Comparison of ENCODE assay signal across 8 mouse cellular contexts in genomic region chr12:86079202-86079667, GRCm38 (mm10). TPM values are rescaled to one million over a fixed set of nuclear protein-coding genes. Genes with fewer than 3 reads are reported as not detected.
DNase-seq lines count a peak whose midpoint lies in the region; ATAC-seq and TF ChIP-seq lines count a peak whose summit lies in the region.

No protein-coding gene starts in this region.

- peak; percentile 95 for DNase-seq in kidney, postnatal 0 days (ENCODE audit: low spot score)
- peak; percentile 84 for DNase-seq in liver, embryonic 11.5 days (ENCODE audit: low spot score)
- DNase-seq in spleen, postnatal 4 days (ENCODE audit: low spot score in 2 of 2) = peak; percentile 78 to 88

- no peak for TF ChIP-seq POLR2A in bone marrow macrophage, adult 2 months (IDR thresholded peaks at IDR 0.05; ENCODE audit: borderline replicate concordance, low read depth, low read length)
- TF ChIP-seq POLR2A in embryonic fibroblast, embryonic 13.5 days (IDR thresholded peaks at IDR 0.05; ENCODE audit: low read depth, low read length) = peak; percentile 32; the same call in 1 of the 2 replicates
- TF ChIP-seq POLR2A in myocyte (IDR thresholded peaks at IDR 0.05; ENCODE audit: insufficient read length, low read depth) = no peak

- peak; percentile 95 for TF ChIP-seq CTCF in C2C12 (IDR thresholded peaks at IDR 0.05; ENCODE audit: control insufficient read depth, insufficient read depth, insufficient read length)
- TF ChIP-seq CTCF in bone marrow macrophage, adult 2 months (IDR thresholded peaks at IDR 0.05; ENCODE audit: low read depth, low read length) = peak; percentile 33; the same call in 1 of the 2 replicates
- TF ChIP-seq CTCF in embryonic fibroblast, embryonic 13.5 days (IDR thresholded peaks at IDR 0.05; ENCODE audit: borderline replicate concordance, insufficient read depth, low read length) = peak; percentile 89
- TF ChIP-seq CTCF in kidney, postnatal 0 days (IDR thresholded peaks at IDR 0.05; ENCODE audit: low read depth) = peak; percentile 97

- H3K4me3 ChIP-seq in C2C12 (ENCODE audit: insufficient read depth, poor library complexity, severe bottlenecking) (peak overlapping the region; percentile 42), myocyte (peak overlapping the region; percentile 78)
- peak overlapping the region; percentile 70 for H3K4me3 ChIP-seq in bone marrow macrophage, adult 2 months (ENCODE audit: insufficient read depth, low read length)
- peak overlapping the region; percentile 50 for H3K4me3 ChIP-seq in embryonic fibroblast, embryonic 13.5 days (ENCODE audit: insufficient read depth, low read length)
- peak overlapping the region; percentile 69 for H3K4me3 ChIP-seq in heart, embryonic 13.5 days
- H3K4me3 ChIP-seq in kidney, postnatal 0 days (replicated peaks; ENCODE audit: low read depth, low read length) = peak overlapping the region; percentile 52
- H3K4me3 ChIP-seq in liver, embryonic 11.5 days (ENCODE audit: low read depth, low read length) = peak overlapping the region; percentile 59

- H3K4me2 ChIP-seq in heart, embryonic 13.5 days = peak overlapping the region; percentile 84
- peak overlapping the region; percentile 84 for H3K4me2 ChIP-seq in kidney, postnatal 0 days (ENCODE audit: low read length)
- H3K4me2 ChIP-seq in liver, embryonic 11.5 days = peak overlapping the region; percentile 82
- H3K4me2 ChIP-seq in myocyte (ENCODE audit: low read depth) = peak overlapping the region; percentile 69

- H3ac ChIP-seq in C2C12 (ENCODE audit: control insufficient read depth, insufficient read length, low read depth) (peak overlapping the region; percentile 88), myocyte (ENCODE audit: control insufficient read depth, insufficient read length) (peak overlapping the region; percentile 27)

- WGBS in heart, embryonic 13.5 days = under 1% methylated on average over 31 of the region's 31 CpGs
- WGBS in kidney, postnatal 0 days = under 1% methylated on average over 31 of the region's 31 CpGs
- WGBS in liver, embryonic 11.5 days = 1% methylated on average over 31 of the region's 31 CpGs

- H3K36me3 ChIP-seq in C2C12 (ENCODE audit: control insufficient read depth, insufficient read depth) = no peaks in the 10 kb centered on the region
- H3K36me3 ChIP-seq in heart, embryonic 13.5 days = peaks cover 9% of the 10 kb centered on the region; the same call in 1 of the 2 replicates
- H3K36me3 ChIP-seq in kidney, postnatal 0 days (ENCODE audit: insufficient read depth, low read length) = no peaks in the 10 kb centered on the region
- H3K36me3 ChIP-seq in liver, embryonic 11.5 days (ENCODE audit: control insufficient read depth, insufficient read depth, low read length) = no peaks in the 10 kb centered on the region
- H3K36me3 ChIP-seq in myocyte (ENCODE audit: control insufficient read depth, insufficient read depth) = peaks cover 3% of the 10 kb centered on the region

- H3K4me1 ChIP-seq in bone marrow macrophage, adult 2 months (ENCODE audit: control insufficient read depth, insufficient read depth, low read length) = peaks cover 2% of the 10 kb centered on the region
- peaks cover 5% of the 10 kb centered on the region; the same call in 1 of the 2 replicates for H3K4me1 ChIP-seq in embryonic fibroblast, embryonic 13.5 days (ENCODE audit: control insufficient read depth, insufficient read depth, low read length)
- H3K4me1 ChIP-seq in heart, embryonic 13.5 days = peaks cover 53% of the 10 kb centered on the region
- H3K4me1 ChIP-seq in kidney, postnatal 0 days (replicated peaks; ENCODE audit: insufficient read depth, low read length) = peaks cover 11% of the 10 kb centered on the region; the same call in 1 of the 2 replicates
- H3K4me1 ChIP-seq in liver, embryonic 11.5 days (replicated peaks; ENCODE audit: control insufficient read depth, insufficient read depth, low read length) = peaks cover 6% of the 10 kb centered on the region; the same call in 1 of the 2 replicates

- H3K9me3 ChIP-seq in heart, embryonic 13.5 days = no peaks in the 10 kb centered on the region
- no peaks in the 10 kb centered on the region for H3K9me3 ChIP-seq in kidney, postnatal 0 days (replicated peaks; ENCODE audit: low read length)
- no peaks in the 10 kb centered on the region for H3K9me3 ChIP-seq in liver, embryonic 11.5 days (ENCODE audit: control insufficient read depth, low read length)

- H3K79me3 ChIP-seq in C2C12 (ENCODE audit: low read depth) = peaks cover 10% of the 10 kb centered on the region

- H3K27ac ChIP-seq in bone marrow macrophage, adult 2 months (ENCODE audit: insufficient read depth, low read depth, low read length) = no peak overlapping the region
- H3K27ac ChIP-seq in embryonic fibroblast, embryonic 13.5 days (ENCODE audit: insufficient read depth, low read length) = peak overlapping the region; percentile 91
- H3K27ac ChIP-seq in heart, embryonic 13.5 days (replicated peaks) = peak overlapping the region; percentile 94
- peak overlapping the region; percentile 83 for H3K27ac ChIP-seq in kidney, postnatal 0 days
- peak overlapping the region; percentile 30 for H3K27ac ChIP-seq in liver, embryonic 11.5 days (ENCODE audit: low read depth, low read length)

- peak; percentile 52 for ATAC-seq in heart, embryonic 13.5 days (ENCODE audit: extremely low read depth, insufficient number of reproducible peaks, low FRiP score, low TSS enrichment)
- ATAC-seq in kidney, postnatal 0 days (replicated peaks; ENCODE audit: low FRiP score, low read depth) = peak; percentile 67
- peak; percentile 72 for ATAC-seq in liver, embryonic 11.5 days (replicated peaks; ENCODE audit: low FRiP score)

- peaks cover 51% of the 10 kb centered on the region for H3K79me2 ChIP-seq in C2C12 (ENCODE audit: control insufficient read depth, insufficient read depth)
- peaks cover 51% of the 10 kb centered on the region for H3K79me2 ChIP-seq in myocyte (ENCODE audit: control insufficient read depth, insufficient read depth)

- H3K9ac ChIP-seq in heart, embryonic 13.5 days = peak overlapping the region; percentile 91
- H3K9ac ChIP-seq in kidney, postnatal 0 days (ENCODE audit: low read depth, low read length) = peak overlapping the region; percentile 66
- peak overlapping the region; percentile 59 for H3K9ac ChIP-seq in liver, embryonic 11.5 days (ENCODE audit: low read depth, low read length)

- H3K27me3 ChIP-seq in C2C12 (ENCODE audit: control insufficient read depth, insufficient read depth, insufficient read length) (no peaks in the 10 kb centered on the region), myocyte (ENCODE audit: control insufficient read depth, insufficient read depth, insufficient read length) (no peaks in the 10 kb centered on the region)
- H3K27me3 ChIP-seq in heart, embryonic 13.5 days (replicated peaks) = peaks cover 11% of the 10 kb centered on the region
- H3K27me3 ChIP-seq in kidney, postnatal 0 days (ENCODE audit: insufficient read depth, low read length) = no peaks in the 10 kb centered on the region
- H3K27me3 ChIP-seq in liver, embryonic 11.5 days (replicated peaks; ENCODE audit: control insufficient read depth, insufficient read depth, low read length) = peaks cover 37% of the 10 kb centered on the region

TF ChIP-seq in C2C12, 6 proteins besides CTCF, POLR2A, EP300 and RAD21:
- TF ChIP-seq CEBPB (IDR thresholded peaks at IDR 0.05; ENCODE audit: low read depth) = no peak
- peak; percentile 12 for TF ChIP-seq MAX (IDR thresholded peaks at IDR 0.05)
- no peak for TF ChIP-seq MYOG (IDR thresholded peaks at IDR 0.05; ENCODE audit: control insufficient read depth, extremely low read depth, insufficient read length)
- no peak for TF ChIP-seq USF1 (IDR thresholded peaks at IDR 0.05; ENCODE audit: low read depth)

TF ChIP-seq in myocyte, 11 proteins besides CTCF, POLR2A, EP300 and RAD21:
- peak in 1 of 3 experiments; percentile 17 for TF ChIP-seq MYOD1 (IDR thresholded peaks at IDR 0.05; ENCODE audit: control insufficient read depth in 1 of 3, insufficient read length in 2 of 3, low read depth in 2 of 3)
- TF ChIP-seq USF1 (IDR thresholded peaks at IDR 0.05; ENCODE audit: low read depth) = no peak
- TF ChIP-seq REST (IDR thresholded peaks at IDR 0.05; ENCODE audit: insufficient read depth, insufficient read length) = no peak
- no peak for TF ChIP-seq SRF (IDR thresholded peaks at IDR 0.05; ENCODE audit: control insufficient read depth, insufficient read length, low read depth)
- peak; percentile 16 for TF ChIP-seq POLR2AphosphoS2 (IDR thresholded peaks at IDR 0.05; ENCODE audit: insufficient read length, low read depth)
- TF ChIP-seq E2F4 (IDR thresholded peaks at IDR 0.05; ENCODE audit: insufficient read depth) = no peak
- no peak for TF ChIP-seq TCF3 (IDR thresholded peaks at IDR 0.05; ENCODE audit: insufficient read length, low read depth)
- no peak for TF ChIP-seq CEBPB (IDR thresholded peaks at IDR 0.05; ENCODE audit: insufficient read depth, poor library complexity, severe bottlenecking)
- no peak for TF ChIP-seq MAX (IDR thresholded peaks at IDR 0.05; ENCODE audit: low read depth)
- no peak for TF ChIP-seq TCF12 (IDR thresholded peaks at IDR 0.05; ENCODE audit: insufficient read depth, poor library complexity, severe bottlenecking)
- peak in 2 of 3 experiments; percentile 26 to 51 for TF ChIP-seq MYOG (IDR thresholded peaks at IDR 0.05; ENCODE audit: control insufficient read depth in 1 of 3, insufficient read depth in 1 of 3, insufficient read length in 2 of 3, low read depth in 2 of 3)

RNA-seq across cellular contexts. Expression of gene Tgfb3, which starts 0.4 kb away (rescaled TPM):
- polyA plus RNA-seq in C2C12 (2012; fragmentation: generic; extraction: Trizol) = 12.1 TPM
- polyA plus RNA-seq in bone marrow macrophage, adult 2 months (2012; ENCODE audit: insufficient read depth, insufficient read length, missing spikeins) = 0.86 and 1.1 TPM in 2 replicates
- 239 and 264 TPM in 2 replicates for polyA plus RNA-seq in embryonic fibroblast, embryonic 13.5 days (2011; ENCODE audit: insufficient read length, low read depth, missing spikeins)
- polyA plus RNA-seq in heart, embryonic 13.5 days (2015; fragmentation: Nextera tagmentation; extraction: Ambion mirVana) = 23.7 TPM in 2 replicates
- polyA plus RNA-seq in kidney, postnatal 0 days (2015; fragmentation: Nextera tagmentation; extraction: Ambion mirVana) = 16.6 and 19.3 TPM in 2 replicates
- polyA plus RNA-seq in liver, embryonic 11.5 days (2014; fragmentation: Nextera tagmentation; extraction: Ambion mirVana) = 12.4 and 14.7 TPM in 2 replicates
- polyA plus RNA-seq in myocyte (2012; fragmentation: generic; extraction: Trizol) = 79.2 TPM

RNA-seq across cellular contexts. Expression of gene Ift43, which starts 3.1 kb away (rescaled TPM):
- polyA plus RNA-seq in C2C12 (2012; fragmentation: generic; extraction: Trizol) (45.1 TPM), myocyte (2012; fragmentation: generic; extraction: Trizol) (93.4 TPM)
- 12.9 and 19.6 TPM in 2 replicates for polyA plus RNA-seq in bone marrow macrophage, adult 2 months (2012; ENCODE audit: insufficient read depth, insufficient read length, missing spikeins)
- polyA plus RNA-seq in embryonic fibroblast, embryonic 13.5 days (2011; ENCODE audit: insufficient read length, low read depth, missing spikeins) = 44.2 and 52.6 TPM in 2 replicates
- 108 and 118 TPM in 2 replicates for polyA plus RNA-seq in heart, embryonic 13.5 days (2015; fragmentation: Nextera tagmentation; extraction: Ambion mirVana)
- polyA plus RNA-seq in kidney, postnatal 0 days (2015; fragmentation: Nextera tagmentation; extraction: Ambion mirVana) = 87.0 and 87.3 TPM in 2 replicates
- polyA plus RNA-seq in liver, embryonic 11.5 days (2014; fragmentation: Nextera tagmentation; extraction: Ambion mirVana) = 26.3 and 28.1 TPM in 2 replicates

Comparison
In these comparisons a context has a peak if more than half of its experiments do, and no peak if none do; other contexts are left out.
1. CTCF ChIP-seq: peak in every context shown above with its lines; median percentile 97 in kidney, postnatal 0 days; 95 in C2C12; 89 in embryonic fibroblast, embryonic 13.5 days; 33 in bone marrow macrophage, adult 2 months.